Mouse (Mus musculus) liver, embryonic 12.5 days (tissue): ENCODE measurements around the gene Htr1f. TPM values are rescaled to one million over a fixed set of nuclear protein-coding genes. Genes with fewer than 3 reads are reported as not detected.

Source experiments
- ATAC-seq: fragments of 200-750 bp; cut with Nextera tagmentation; 2 replicates; pipeline ENCODE4 v1.8.0; 2017; ENCODE audit warnings: moderate number of reproducible peaks, mild to moderate bottlenecking, moderate library complexity
- H3K27ac ChIP-seq: fragments of 300-500 bp; sonication (generic); 2 replicates; pipeline ENCODE4 v1.5.1; 2016; ENCODE audit warnings: mild to moderate bottlenecking
- H3K27me3 ChIP-seq: fragments of 300-500 bp; sonication (generic); replicated peaks from 2 replicates; pipeline ENCODE4 v1.6.1; 2016; ENCODE audit warnings: mild to moderate bottlenecking, moderate library complexity
- H3K36me3 ChIP-seq: fragments of 300-500 bp; sonication (generic); 2 replicates; pipeline ENCODE4 v1.6.1; 2016; ENCODE audit warnings: mild to moderate bottlenecking, moderate library complexity
- H3K4me1 ChIP-seq: fragments of 300-500 bp; sonication (generic); 2 replicates; pipeline ENCODE4 v1.6.1; 2016
- H3K4me2 ChIP-seq: fragments of 300-500 bp; sonication (generic); 2 replicates; pipeline ENCODE4 v1.6.1; 2016; ENCODE audit warnings: mild to moderate bottlenecking, moderate library complexity
- H3K4me3 ChIP-seq: fragments of 300-500 bp; sonication (generic); 2 replicates; pipeline ENCODE4 v1.5.1; 2016; ENCODE audit warnings: mild to moderate bottlenecking, moderate library complexity
- H3K9ac ChIP-seq: fragments of 300-500 bp; sonication (generic); 2 replicates; pipeline ENCODE4 v1.6.1; 2016; ENCODE audit warnings: mild to moderate bottlenecking, moderate library complexity
- H3K9me3 ChIP-seq: fragments of 300-500 bp; sonication (generic); replicated peaks from 2 replicates; pipeline ENCODE4 v1.6.1; 2016; ENCODE audit warnings: mild to moderate bottlenecking, moderate library complexity
- WGBS: fragments of 180-500 bp; shearing (Covaris S2); methylation state at CpG from one replicate; pipeline ENCODE4 v1.1.7; 2016; ENCODE audit not compliant: insufficient replicate concordance; 5-methylcytosine and 5-hydroxymethylcytosine counted together
- polyA plus RNA-seq: library from polyadenylated mRNA; unstranded; fragments of >200 nt; fragmentation: Nextera tagmentation; extraction: Ambion mirVana; gene quantifications from 2 replicates; pipeline ENCODE4 v1.2.1, GENCODE M21; 2016

Htr1f gene
- polyA plus RNA-seq, 1 experiment from 2014 or later, result not detected

- Histone ChIP-seq H3K27me3 (no peaks in the 10 kb centered on the region), H3K4me1 (no peaks in the 10 kb centered on the region), H3K9ac (no peak overlapping the region), H3K9me3 (no peaks in the 10 kb centered on the region), H3K4me2 (no peak overlapping the region), H3K27ac (no peak overlapping the region), H3K4me3 (no peak overlapping the region), H3K36me3 (no peaks in the 10 kb centered on the region)
- 82% methylated on average over 1 of the region's 1 CpGs for WGBS
- ATAC-seq, result no peak
Measured at GRCm38 (mm10) chr16:65018710-65019109, 86.9 kb downstream of the Htr1f start.

GRCm38 (mm10) chr16:65018134-65018533 is 87.5 kb downstream of the Htr1f start:
- Histone ChIP-seq H3K27ac (no peak overlapping the region), H3K27me3 (no peaks in the 10 kb centered on the region), H3K4me3 (no peak overlapping the region), H3K9me3 (no peaks in the 10 kb centered on the region), H3K9ac (no peak overlapping the region), H3K4me2 (no peak overlapping the region), H3K4me1 (no peaks in the 10 kb centered on the region), H3K36me3 (no peaks in the 10 kb centered on the region)
- no peak for ATAC-seq
- 71% methylated on average over 7 of the region's 7 CpGs for WGBS

- Histone ChIP-seq H3K4me2 (no peak overlapping the region), H3K36me3 (no peaks in the 10 kb centered on the region), H3K27me3 (no peaks in the 10 kb centered on the region), H3K4me1 (no peaks in the 10 kb centered on the region), H3K27ac (no peak overlapping the region), H3K9ac (no peak overlapping the region), H3K4me3 (no peak overlapping the region), H3K9me3 (no peaks in the 10 kb centered on the region)
- 62% methylated on average over 1 of the region's 1 CpGs for WGBS
- ATAC-seq, result no peak
Measured at GRCm38 (mm10) chr16:65017566-65017965, 88.1 kb downstream of the Htr1f start.

- Histone ChIP-seq H3K4me1 (no peaks in the 10 kb centered on the region), H3K36me3 (no peaks in the 10 kb centered on the region), H3K9ac (no peak overlapping the region), H3K4me3 (no peak overlapping the region), H3K4me2 (no peak overlapping the region), H3K27ac (no peak overlapping the region), H3K27me3 (no peaks in the 10 kb centered on the region), H3K9me3 (no peaks in the 10 kb centered on the region)
- 73% methylated on average over 4 of the region's 4 CpGs for WGBS
- no peak for ATAC-seq
Measured at GRCm38 (mm10) chr16:65015241-65015640, 90.4 kb downstream of the Htr1f start.

- no peak for ATAC-seq
- no peaks in the 10 kb centered on the region for H3K4me1 ChIP-seq
- 62% methylated on average over 6 of the region's 6 CpGs for WGBS
Measured at GRCm38 (mm10) chr16:65001993-65002821, 103.4 kb downstream of the Htr1f start.

GRCm38 (mm10) chr16:64989279-64989800 is 116.3 kb downstream of the Htr1f start:
- no peaks in the 10 kb centered on the region for H3K27me3 ChIP-seq
- H3K9me3 ChIP-seq, result no peaks in the 10 kb centered on the region
- H3K4me1 ChIP-seq, result no peaks in the 10 kb centered on the region
- H3K27ac ChIP-seq, result no peak overlapping the region
- no peak overlapping the region for H3K4me2 ChIP-seq
- H3K9ac ChIP-seq, result no peak overlapping the region
- no peaks in the 10 kb centered on the region for H3K36me3 ChIP-seq
- WGBS, result 50% methylated on average over 3 of the region's 3 CpGs
- no peak for ATAC-seq
- H3K4me3 ChIP-seq, result no peak overlapping the region

More at GRCm38 (mm10) chr16:65001993-65002821, 103.4 kb downstream of the Htr1f start:
- no peak overlapping the region for H3K4me2 ChIP-seq
- H3K4me3 ChIP-seq, result no peak overlapping the region
- H3K27ac ChIP-seq, result no peak overlapping the region
- no peaks in the 10 kb centered on the region for H3K27me3 ChIP-seq
- H3K36me3 ChIP-seq, result no peaks in the 10 kb centered on the region
- no peaks in the 10 kb centered on the region for H3K9me3 ChIP-seq
- no peak overlapping the region for H3K9ac ChIP-seq

GRCm38 (mm10) chr16:64987564-64987963 is 118.1 kb downstream of the Htr1f start:
- no peak for ATAC-seq
- Histone ChIP-seq H3K9me3 (no peaks in the 10 kb centered on the region), H3K4me3 (no peak overlapping the region), H3K9ac (no peak overlapping the region), H3K27ac (no peak overlapping the region), H3K4me2 (no peak overlapping the region), H3K4me1 (no peaks in the 10 kb centered on the region), H3K36me3 (no peaks in the 10 kb centered on the region), H3K27me3 (no peaks in the 10 kb centered on the region)
- 68% methylated on average over 6 of the region's 6 CpGs for WGBS

- WGBS, result 21% methylated on average over 2 of the region's 2 CpGs
- H3K4me3 ChIP-seq, result no peak overlapping the region
- no peak overlapping the region for H3K9ac ChIP-seq
- no peak for ATAC-seq
- H3K4me1 ChIP-seq, result no peaks in the 10 kb centered on the region
- no peak overlapping the region for H3K4me2 ChIP-seq
- no peaks in the 10 kb centered on the region for H3K27me3 ChIP-seq
- no peaks in the 10 kb centered on the region for H3K36me3 ChIP-seq
- no peaks in the 10 kb centered on the region for H3K9me3 ChIP-seq
- H3K27ac ChIP-seq, result no peak overlapping the region
Measured at GRCm38 (mm10) chr16:64987049-64987448, 118.6 kb downstream of the Htr1f start.

- H3K9me3 ChIP-seq, result no peaks in the 10 kb centered on the region
- 68% methylated on average over 5 of the region's 5 CpGs for WGBS
- H3K27me3 ChIP-seq, result no peaks in the 10 kb centered on the region
- H3K36me3 ChIP-seq, result no peaks in the 10 kb centered on the region
- H3K9ac ChIP-seq, result no peak overlapping the region
- H3K27ac ChIP-seq, result no peak overlapping the region
- no peak overlapping the region for H3K4me2 ChIP-seq
- H3K4me3 ChIP-seq, result no peak overlapping the region
- no peak for ATAC-seq
- H3K4me1 ChIP-seq, result no peaks in the 10 kb centered on the region
Measured at GRCm38 (mm10) chr16:64974636-64975035, 131.0 kb downstream of the Htr1f start.

GRCm38 (mm10) chr16:64973533-64974305 is 131.9 kb downstream of the Htr1f start:
- ATAC-seq, result no peak
- Histone ChIP-seq H3K27me3 (no peaks in the 10 kb centered on the region), H3K36me3 (no peaks in the 10 kb centered on the region), H3K4me3 (no peak overlapping the region), H3K9ac (no peak overlapping the region), H3K4me2 (no peak overlapping the region), H3K27ac (no peak overlapping the region), H3K4me1 (no peaks in the 10 kb centered on the region), H3K9me3 (no peaks in the 10 kb centered on the region)
- 67% methylated on average over 4 of the region's 4 CpGs for WGBS

- 80% methylated on average over 4 of the region's 4 CpGs for WGBS
- ATAC-seq, result no peak
- Histone ChIP-seq H3K4me1 (no peaks in the 10 kb centered on the region), H3K9me3 (no peaks in the 10 kb centered on the region), H3K27me3 (no peaks in the 10 kb centered on the region), H3K4me2 (no peak overlapping the region), H3K4me3 (no peak overlapping the region), H3K36me3 (no peaks in the 10 kb centered on the region), H3K9ac (no peak overlapping the region), H3K27ac (no peak overlapping the region)
Measured at GRCm38 (mm10) chr16:64961690-64962089, 144.0 kb downstream of the Htr1f start.

GRCm38 (mm10) chr16:64941646-64942195 is 163.9 kb downstream of the Htr1f start:
- no peaks in the 10 kb centered on the region for H3K4me1 ChIP-seq
- no peak overlapping the region for H3K9ac ChIP-seq
- no peak overlapping the region for H3K27ac ChIP-seq
- no peak overlapping the region for H3K4me2 ChIP-seq
- ATAC-seq, result no peak
- no peak overlapping the region for H3K4me3 ChIP-seq
- H3K9me3 ChIP-seq, result no peaks in the 10 kb centered on the region
- no peaks in the 10 kb centered on the region for H3K27me3 ChIP-seq
- H3K36me3 ChIP-seq, result no peaks in the 10 kb centered on the region
- WGBS, result 48% methylated on average over 5 of the region's 5 CpGs
